Mouse (Mus musculus): ENCODE results near the gene Tspan5.

The Tspan5 gene

GRCm38 (mm10) chr3:138847809-138848208, 105.8 kb downstream of the Tspan5 start:
- no peak for DNase-seq (ENCODE audit: low spot score in 2 of 2)

- DNase-seq (ENCODE audit: low spot score in 2 of 2) = no peak
Observed at GRCm38 (mm10) chr3:138849755-138850301, 107.8 kb downstream of the Tspan5 start.

- no peak for DNase-seq (ENCODE audit: low spot score in 2 of 2)
Observed at GRCm38 (mm10) chr3:138851876-138852275, 109.9 kb downstream of the Tspan5 start.

GRCm38 (mm10) chr3:138852982-138853689, 111.1 kb downstream of the Tspan5 start:
- no peak for DNase-seq (ENCODE audit: low spot score in 2 of 2)

GRCm38 (mm10) chr3:138853996-138854836, 112.2 kb downstream of the Tspan5 start:
- DNase-seq (ENCODE audit: low spot score in 2 of 2) = no peak

GRCm38 (mm10) chr3:138855387-138855786, 113.4 kb downstream of the Tspan5 start:
- DNase-seq (ENCODE audit: low spot score in 2 of 2) = no peak

GRCm38 (mm10) chr3:138856946-138857345, 115.0 kb downstream of the Tspan5 start:
- DNase-seq (ENCODE audit: low spot score in 2 of 2) = no peak

GRCm38 (mm10) chr3:138857805-138858546, 116.0 kb downstream of the Tspan5 start:
- no peak for DNase-seq (ENCODE audit: low spot score in 2 of 2)

GRCm38 (mm10) chr3:138858649-138859048, 116.7 kb downstream of the Tspan5 start:
- DNase-seq (ENCODE audit: low spot score in 2 of 2) = no peak

- DNase-seq (ENCODE audit: low spot score in 2 of 2) = no peak
Observed at GRCm38 (mm10) chr3:138859166-138859565, 117.2 kb downstream of the Tspan5 start.

- DNase-seq (ENCODE audit: low spot score in 2 of 2) = no peak
Observed at GRCm38 (mm10) chr3:138859666-138860065, 117.7 kb downstream of the Tspan5 start.

GRCm38 (mm10) chr3:138860257-138860760, 118.3 kb downstream of the Tspan5 start:
- DNase-seq (ENCODE audit: low spot score in 2 of 2) = no peak

- peak in 1 of 2 experiments; percentile 44 for DNase-seq (ENCODE audit: low spot score in 2 of 2)
Observed at GRCm38 (mm10) chr3:138861032-138861431, 119.0 kb downstream of the Tspan5 start.

GRCm38 (mm10) chr3:138861589-138861988, 119.6 kb downstream of the Tspan5 start:
- DNase-seq (ENCODE audit: low spot score in 2 of 2) = no peak

- no peak for DNase-seq (ENCODE audit: low spot score in 2 of 2)
Observed at GRCm38 (mm10) chr3:138864166-138864648, 122.2 kb downstream of the Tspan5 start.

GRCm38 (mm10) chr3:138865271-138865670, 123.3 kb downstream of the Tspan5 start:
- no peak for DNase-seq (ENCODE audit: low spot score in 2 of 2)

GRCm38 (mm10) chr3:138867149-138867848, 125.3 kb downstream of the Tspan5 start:
- no peak for DNase-seq (ENCODE audit: low spot score in 2 of 2)

- DNase-seq (ENCODE audit: low spot score in 2 of 2) = no peak
Observed at GRCm38 (mm10) chr3:138868409-138868808, 126.4 kb downstream of the Tspan5 start.

- no peak for DNase-seq (ENCODE audit: low spot score in 2 of 2)
Observed at GRCm38 (mm10) chr3:138875282-138875681, 133.3 kb downstream of the Tspan5 start.

GRCm38 (mm10) chr3:138875936-138876335, 133.9 kb downstream of the Tspan5 start:
- no peak for DNase-seq (ENCODE audit: low spot score in 2 of 2)

- no peak for DNase-seq (ENCODE audit: low spot score in 2 of 2)
Observed at GRCm38 (mm10) chr3:138876418-138876817, 134.4 kb downstream of the Tspan5 start.

All from frontal cortex, postnatal 10 days (tissue).